Mouse (Mus musculus) small intestine, adult 2 months (tissue): ENCODE results near the gene Sarnp.

ENCODE experiments used
- CTCF ChIP-seq: fragments of 200-500 bp; IDR thresholded peaks from 2 replicates; pipeline ENCODE4 v1.5.1; 2012; ENCODE audit warnings: low read depth, mild to moderate bottlenecking, control low read depth, inconsistent platforms, low read length, moderate library complexity, mixed read lengths; ENCODE audit not compliant: insufficient replicate concordance, insufficient read length; ENCODE audit errors: extremely low read depth
- POLR2A ChIP-seq: fragments of 200-500 bp; IDR thresholded peaks from 2 replicates; pipeline ENCODE4 v1.6.1; 2012; ENCODE audit warnings: low read depth, mild to moderate bottlenecking, control low read depth, inconsistent platforms, low read length, moderate library complexity

DNA sequence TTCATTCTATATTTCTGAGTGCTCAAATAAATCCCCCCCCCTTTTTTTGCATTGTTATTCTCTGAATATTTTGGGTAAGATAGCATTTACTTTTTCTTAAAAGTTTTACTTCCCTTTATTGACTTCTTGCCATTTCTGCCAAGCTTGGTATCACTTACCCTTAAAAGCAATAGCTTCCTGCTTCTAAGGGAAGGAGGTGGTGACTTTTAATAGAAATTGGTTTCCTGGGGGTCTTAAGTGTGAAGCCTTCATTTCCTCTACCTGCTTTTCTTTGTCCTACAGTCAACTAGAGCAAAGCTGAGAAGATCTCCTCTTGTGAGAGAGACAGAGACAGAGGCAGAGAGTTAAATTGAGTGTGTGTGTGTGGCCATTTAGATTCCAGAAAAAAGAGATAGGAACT, 44.0 kb downstream of the Sarnp start:
- TF ChIP-seq POLR2A = no peak
- TF ChIP-seq CTCF = no peak
